Mouse (Mus musculus): ENCODE data around the gene Erc1.
"Not testable (repeated sequence)": the region's sequence is repeated elsewhere in the genome, so short reads cannot be mapped to it uniquely, and the experiment has no call there.

Gene Erc1

DNA sequence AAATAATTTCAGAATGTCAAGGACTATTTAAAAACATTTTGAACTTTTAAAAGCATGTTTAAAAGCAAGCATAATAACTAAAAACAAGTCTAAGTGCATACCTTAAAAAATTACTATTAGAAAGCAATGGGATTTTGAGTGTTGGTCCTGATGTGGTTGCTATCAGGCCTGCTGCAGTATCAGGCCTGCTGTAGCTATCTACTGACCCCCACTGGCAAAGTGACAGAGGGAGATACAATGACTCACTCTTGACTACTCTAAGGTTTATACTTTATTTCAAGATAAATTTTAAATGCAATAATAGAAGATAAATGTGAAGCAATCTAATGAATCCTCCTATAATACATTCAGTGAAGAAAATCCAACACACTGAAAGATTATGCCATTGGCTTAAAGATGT is 138.4 kb downstream of the Erc1 start:
- no peak for DNase-seq (ENCODE audit: low spot score in 2 of 2)

DNA sequence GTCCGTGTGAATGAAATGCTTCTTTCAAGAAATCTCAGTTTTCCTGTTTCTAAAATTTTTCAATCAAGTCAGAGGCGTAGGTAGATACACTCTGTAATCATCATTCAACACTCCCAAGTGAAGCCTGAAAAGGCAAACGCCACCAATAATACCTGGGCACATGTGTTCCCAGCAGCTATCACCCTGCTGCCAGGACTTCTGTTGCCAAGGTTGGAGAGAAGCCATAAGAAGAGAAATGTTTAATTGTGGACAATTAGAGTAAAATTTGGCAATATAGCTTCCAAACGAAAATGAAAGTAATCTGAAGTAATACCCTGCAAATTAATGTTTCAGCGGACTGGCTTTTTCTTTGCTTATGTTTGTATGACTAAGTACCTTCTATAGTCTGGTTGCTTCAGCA is 140.1 kb downstream of the Erc1 start:
- DNase-seq (ENCODE audit: low spot score in 2 of 2) = no peak

DNA sequence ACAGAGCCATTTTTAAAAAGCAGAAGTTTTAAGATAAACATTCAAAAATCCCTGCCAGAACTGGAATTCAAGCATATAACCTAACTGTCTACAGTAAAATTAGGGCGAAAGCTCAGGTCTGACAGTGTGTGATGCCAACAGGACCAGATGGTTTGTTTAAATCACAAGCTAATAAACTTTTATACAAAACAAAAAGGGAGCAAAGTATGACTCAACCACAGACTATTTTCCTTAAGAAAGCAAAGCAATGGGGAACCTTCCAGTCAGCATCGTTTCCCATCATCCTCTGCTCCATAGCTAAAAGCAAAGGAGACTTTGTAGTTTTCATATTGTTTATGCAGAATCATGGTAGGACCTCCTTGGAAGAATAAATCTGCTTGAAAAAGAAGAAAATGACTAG is 143.1 kb downstream of the Erc1 start:
- DNase-seq (ENCODE audit: low spot score in 2 of 2) = no peak

DNA sequence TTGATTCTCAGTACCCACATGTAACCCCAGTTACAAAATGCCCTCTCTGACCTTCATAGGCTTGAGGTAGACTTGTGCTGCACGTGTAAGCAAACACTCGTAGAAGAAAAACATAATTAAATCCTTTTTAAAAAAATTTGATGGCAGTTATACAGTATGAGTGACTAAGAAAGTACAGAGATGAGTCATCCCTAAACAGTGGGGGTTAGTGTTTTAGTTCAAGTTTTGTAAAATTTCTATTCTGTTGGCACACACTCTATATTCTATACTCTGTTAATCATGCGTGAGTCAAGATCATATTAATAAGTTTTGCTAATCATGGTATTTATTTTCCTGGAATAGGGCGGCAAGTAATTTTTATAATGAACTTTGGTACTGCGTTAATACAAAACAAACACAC is 155.2 kb downstream of the Erc1 start:
- DNase-seq (ENCODE audit: low spot score in 2 of 2) = no peak

DNA sequence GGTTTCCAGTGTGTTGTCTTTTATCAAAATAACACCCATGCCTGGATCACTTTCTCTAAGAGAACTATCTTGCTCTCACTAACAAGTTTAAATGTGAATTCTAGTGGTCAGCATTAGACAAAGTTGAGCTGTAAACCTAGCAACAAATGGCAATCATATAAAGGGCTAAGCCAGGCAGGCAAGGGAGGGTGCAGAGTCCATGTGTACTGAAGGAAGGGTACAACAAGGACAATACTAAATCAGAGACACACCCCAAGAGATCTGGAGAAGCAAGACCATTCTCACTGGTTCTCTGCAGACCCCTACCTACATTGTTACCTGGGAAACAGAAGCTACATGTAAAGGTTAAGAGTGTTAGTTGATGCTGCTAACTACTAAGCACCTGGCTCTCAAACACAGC is 161.5 kb downstream of the Erc1 start:
- DNase-seq (ENCODE audit: low spot score in 2 of 2) = no peak

DNA sequence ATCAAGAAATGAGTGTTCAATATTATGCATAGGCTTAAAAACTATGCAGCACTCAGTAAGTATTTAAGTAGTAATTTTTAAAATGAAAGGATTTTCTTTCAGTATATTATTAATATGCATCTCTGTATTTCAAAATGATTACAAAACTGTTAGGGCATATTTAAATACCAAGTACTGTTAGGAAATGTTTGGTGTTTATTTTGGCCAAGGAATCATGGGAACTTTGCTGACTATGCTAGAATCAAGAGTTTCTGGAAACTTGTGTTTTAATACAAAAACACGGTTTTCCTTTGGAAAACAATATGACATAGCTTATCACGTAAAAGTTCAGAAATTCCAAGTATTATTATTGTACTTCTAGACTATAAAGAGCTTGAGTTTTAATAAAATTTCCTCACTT is 167.2 kb downstream of the Erc1 start:
- DNase-seq (ENCODE audit: low spot score in 2 of 2) = no peak

DNA sequence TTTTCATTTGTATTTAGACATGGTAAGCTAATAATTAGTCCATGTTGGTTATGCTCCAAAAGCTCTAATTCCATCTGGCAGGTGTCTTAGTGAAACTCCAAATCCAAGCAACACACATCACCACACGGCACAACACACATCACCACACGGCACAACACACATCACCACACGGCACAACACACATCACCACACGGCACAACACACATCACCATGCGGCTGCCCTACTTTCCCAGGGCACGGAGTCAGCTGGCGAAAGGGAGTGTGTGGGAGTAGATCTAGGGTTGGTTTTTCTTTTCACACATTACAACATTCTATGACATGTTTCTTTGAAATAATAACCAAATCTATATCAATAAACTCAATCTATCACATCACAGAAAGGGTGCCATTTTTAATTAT is 173.2 kb downstream of the Erc1 start:
- no peak for DNase-seq (ENCODE audit: low spot score in 2 of 2)

DNA sequence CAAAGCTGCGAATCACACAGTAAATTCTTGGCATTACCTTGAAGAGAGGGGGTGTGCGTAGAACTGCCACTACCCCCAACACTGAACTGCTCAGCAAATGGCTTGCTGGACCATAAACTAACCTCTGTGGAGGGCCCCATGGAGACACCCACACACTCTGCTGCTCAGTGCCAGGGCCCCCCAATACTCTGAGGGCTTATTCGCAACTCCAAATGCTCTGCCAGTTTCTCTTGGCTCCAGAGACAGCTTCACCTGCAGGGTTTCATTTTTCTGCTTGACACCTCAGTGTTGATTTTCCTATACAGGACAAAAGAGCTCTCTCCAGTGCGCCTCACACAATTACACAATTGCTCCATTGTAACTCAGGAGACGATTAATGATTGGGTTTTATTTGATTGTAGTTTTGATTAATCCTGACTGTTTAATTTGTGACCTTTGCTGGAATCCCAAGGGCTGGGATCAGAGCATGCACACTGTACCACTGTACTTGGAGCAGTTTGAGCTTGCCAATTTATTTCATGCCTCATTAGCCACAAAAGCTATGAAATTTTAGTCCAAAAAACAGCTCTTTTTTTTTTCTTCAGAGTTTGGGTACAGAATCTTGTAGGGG is 173.7 kb downstream of the Erc1 start:
- no peak for DNase-seq (ENCODE audit: low spot score in 2 of 2)

DNA sequence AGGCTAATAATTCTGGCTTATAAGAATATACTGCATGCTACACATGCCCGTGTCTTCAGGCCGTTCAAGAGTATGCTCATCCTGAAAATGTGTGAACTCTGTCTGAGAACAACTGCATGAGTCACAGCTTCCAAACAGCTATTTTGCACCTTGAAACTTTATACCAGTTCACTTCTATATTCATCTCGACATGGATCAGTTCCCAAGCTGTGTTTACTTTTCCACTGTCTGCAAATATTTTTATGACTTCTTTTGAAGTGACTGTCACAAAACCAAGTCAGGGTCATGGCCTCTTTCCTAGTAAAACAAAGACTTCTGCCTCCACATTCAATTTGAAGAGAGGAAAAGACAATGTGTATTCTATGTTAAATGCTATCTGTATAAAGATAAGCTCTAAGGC is 178.2 kb downstream of the Erc1 start:
- DNase-seq (ENCODE audit: low spot score in 2 of 2) = no peak

DNA sequence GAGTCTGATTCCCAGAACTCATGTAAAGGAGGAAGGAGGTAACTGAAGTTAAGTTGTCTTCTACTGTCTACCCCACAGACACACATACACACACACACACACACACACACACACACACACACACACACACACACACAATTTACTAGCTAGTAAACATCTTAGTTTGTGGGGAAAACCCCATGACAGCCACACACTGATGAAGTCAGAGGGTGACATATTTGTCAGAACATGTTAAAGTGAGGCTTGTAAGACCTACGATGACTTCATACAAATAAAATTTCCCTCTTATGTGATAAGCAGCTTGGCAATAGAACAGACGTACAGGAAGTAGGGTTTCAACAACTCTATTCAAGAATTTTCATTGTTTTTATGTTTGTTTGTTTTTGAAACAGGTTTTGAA is 185.0 kb downstream of the Erc1 start:
- no peak for DNase-seq (ENCODE audit: low spot score in 2 of 2)

DNA sequence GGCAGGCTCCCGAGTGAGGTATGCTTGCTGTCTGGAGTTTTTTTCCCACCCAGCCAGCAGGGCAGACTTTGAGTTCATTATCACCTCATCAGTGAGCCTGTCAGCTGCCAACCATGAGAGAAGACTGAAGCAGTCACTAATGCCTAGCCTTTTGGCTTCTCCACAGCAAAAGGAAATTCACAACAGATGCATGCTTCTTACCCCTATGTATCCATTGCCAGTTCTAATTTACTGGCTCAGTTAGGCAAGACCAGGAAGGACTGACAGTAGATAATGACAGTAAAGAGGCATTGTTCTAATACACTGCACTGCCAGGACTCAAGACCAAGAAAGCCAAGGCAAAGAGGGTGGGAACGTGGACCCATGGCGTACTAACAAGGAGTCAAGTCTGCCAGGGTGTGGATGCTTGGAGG is 186.9 kb downstream of the Erc1 start:
- DNase-seq (ENCODE audit: low spot score in 2 of 2) = no peak

DNA sequence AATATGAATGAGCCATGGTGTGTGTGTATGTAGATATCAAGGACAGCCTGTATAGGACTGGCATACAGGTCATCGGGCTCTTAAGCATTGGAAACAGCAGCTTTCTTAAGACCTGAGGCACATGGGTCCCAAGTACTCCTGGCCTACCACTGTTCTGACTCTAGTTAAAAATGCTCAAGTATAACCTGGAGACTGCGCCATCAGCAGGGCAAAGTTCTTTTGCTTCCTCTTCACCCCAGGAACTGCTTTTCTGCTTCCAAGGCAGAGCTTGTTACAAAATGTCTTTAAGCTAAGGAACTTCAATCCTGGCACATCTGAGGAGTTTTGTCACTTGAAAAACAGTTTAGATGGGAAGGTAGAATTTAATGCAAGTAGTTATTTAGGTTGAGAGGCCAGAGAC is 189.5 kb downstream of the Erc1 start:
- DNase-seq (ENCODE audit: low spot score in 2 of 2) = no peak

DNA sequence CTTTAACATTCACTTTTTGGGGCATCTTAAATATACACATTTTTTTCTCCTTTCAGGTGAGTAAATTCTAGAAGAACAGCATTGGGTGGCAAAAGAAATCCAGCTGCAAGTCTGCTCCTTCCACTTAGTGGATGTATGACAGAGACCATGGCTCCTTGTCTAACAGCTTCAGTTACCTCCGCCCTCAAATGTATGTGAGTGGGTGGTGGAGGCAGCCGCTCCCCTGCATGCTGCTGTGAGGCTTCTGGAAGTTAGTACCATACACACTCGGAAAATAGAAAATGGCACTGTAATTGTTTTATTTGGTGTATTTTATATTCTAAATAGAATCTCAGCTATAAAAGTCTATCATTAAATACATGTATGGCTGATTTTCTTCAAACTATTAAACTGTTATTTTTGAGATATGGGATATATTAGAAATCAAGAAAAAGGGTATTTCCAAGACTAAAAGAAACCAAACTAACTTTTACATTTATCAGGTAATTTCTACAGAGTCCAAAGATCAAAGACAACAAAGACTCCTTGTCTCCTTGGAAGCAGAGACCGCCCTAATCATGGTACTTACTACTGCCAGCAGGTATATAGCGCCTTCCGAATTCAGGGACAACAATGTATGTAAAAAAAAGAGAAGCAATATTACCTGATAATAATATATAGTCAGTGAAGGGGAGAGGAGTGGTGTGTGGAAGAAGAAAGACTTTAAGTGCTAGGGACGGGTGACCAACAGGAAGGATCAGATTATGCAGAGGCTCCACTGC is 190.4 kb downstream of the Erc1 start:
- DNase-seq (ENCODE audit: low spot score in 2 of 2) = no peak

DNA sequence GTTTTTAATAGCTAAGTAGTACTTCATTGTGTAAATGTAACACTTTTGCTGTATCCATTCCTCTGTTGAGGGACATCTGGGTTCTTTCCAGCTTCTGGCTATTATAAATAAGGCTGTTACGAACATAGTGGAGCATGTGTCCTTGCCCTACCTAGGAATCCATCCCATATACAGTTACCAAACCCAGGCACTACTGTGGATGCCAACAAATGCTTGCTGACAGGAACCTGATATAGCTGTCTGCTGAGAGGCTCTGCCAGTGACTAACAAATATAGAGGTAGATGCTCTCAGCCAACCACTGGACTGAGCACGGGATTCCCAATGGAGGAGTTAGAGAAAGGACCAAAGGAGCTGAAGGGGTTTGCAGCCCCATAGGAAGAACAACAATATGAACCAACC is 193.2 kb downstream of the Erc1 start:
- DNase-seq (ENCODE audit: low spot score in 2 of 2) = not testable (repeated sequence)

DNA sequence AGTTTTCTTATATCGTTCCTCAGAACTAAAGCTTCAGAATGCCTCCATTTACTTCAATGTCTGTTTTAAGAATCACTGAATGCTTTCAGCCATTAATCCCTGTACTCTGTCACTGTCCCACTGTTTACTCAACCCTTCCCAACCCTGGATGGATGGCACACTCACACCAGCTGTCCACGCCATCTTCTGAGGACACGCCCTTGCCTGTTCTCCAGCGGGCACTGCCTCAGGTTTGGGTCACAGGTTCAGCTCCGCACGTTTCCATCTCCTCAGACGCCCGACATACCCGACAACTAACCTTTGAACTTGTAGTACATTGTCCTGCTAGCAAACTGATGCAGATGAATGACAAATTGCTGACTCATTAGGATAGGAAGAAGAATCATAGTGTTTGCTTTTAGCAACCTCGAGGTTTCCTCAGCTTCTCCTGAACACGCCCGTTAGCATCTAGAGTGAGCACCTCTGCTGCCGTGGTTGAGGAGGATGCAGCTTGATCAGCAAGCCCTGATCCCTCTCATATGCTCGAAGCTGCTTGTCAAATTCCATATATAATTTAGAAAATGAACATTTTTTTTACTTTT is 204.0 kb downstream of the Erc1 start:
- no peak for DNase-seq (ENCODE audit: low spot score in 2 of 2)

DNA sequence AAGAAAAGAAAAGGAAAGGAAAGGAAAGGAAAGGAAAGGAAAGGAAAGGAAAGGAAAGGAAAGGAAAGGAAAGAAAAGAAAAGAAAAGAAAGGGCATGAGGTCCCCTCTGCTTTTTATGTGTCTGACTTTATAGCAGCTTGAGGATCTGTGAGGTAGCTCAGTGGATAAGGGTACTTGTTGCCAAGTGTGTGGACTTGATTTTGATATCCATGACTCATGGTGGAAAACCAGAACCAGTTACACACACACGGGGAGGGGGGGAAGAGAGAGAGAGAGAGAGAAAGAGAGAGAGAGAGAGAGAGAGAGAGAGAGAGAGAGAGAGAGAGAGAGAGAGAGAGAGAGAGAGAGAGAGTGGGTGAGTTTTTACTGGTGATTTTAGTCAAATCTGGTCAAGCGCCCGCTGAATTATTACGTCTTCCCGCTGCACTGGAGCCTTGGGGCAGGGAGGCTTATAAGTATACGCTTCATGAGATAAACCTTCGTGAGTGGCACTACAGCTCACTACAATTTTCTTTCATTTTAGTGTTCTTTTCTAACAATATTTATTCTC is 204.7 kb downstream of the Erc1 start:
- DNase-seq (ENCODE audit: low spot score in 2 of 2) = no peak

DNA sequence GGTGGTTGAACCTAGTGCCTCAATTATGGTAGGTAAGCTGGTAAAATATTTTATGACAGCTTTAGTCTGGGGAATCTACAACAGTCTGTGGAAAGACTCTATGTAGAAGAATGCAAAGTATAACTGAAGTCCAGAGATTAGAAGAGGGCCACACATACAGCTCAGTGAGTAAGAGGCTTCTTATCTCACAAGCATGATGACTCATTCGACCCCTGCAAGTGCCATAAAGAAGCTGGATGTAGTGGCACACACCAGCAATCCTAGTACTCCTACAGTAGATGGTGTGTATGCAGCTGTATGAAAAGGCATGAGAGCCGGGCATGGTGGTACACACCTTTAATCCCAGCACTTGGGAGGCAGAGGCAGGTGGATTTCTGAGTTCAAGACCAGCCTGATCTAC is 205.2 kb downstream of the Erc1 start:
- no peak for DNase-seq (ENCODE audit: low spot score in 2 of 2)

DNA sequence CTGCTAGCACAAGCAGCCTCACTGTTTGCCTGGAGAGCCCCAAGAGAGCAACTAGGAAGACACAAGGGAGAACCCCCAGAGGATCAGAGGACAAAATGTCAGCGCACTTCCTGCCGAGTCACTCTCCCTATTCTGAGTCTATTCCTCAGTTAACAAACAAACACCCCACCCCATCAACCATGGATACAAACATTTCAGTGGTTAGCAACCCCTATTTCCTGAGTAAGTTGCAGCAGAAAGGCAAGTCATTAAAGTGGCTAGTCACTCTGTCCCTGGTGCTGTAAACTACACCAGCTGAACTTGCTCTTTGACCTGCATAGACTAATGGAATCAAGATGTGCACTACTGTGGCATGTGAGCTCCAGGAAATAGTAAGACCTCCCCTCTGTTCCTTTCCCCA is 212.3 kb downstream of the Erc1 start:
- DNase-seq (ENCODE audit: low spot score in 2 of 2) = no peak

DNA sequence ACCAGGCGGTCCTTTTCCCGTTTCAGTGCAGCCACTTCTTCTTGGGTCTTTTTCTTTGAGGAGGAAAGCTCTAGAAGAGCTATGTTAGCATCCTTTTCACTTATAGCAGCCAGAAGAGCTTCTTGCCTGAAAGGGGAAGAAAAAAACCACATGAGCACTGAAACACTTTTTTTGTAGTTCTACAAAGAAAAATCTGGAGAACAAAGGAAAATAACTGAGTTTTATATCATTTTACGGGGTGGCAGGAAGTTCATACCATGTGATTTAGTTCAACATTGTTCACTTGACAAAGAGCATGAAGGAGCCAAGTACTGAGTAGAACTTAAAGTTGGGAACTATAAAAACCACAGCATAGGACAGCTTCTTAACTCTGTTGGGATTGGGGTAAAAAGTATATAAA is 217.3 kb downstream of the Erc1 start:
- no peak for DNase-seq (ENCODE audit: low spot score in 2 of 2)

DNA sequence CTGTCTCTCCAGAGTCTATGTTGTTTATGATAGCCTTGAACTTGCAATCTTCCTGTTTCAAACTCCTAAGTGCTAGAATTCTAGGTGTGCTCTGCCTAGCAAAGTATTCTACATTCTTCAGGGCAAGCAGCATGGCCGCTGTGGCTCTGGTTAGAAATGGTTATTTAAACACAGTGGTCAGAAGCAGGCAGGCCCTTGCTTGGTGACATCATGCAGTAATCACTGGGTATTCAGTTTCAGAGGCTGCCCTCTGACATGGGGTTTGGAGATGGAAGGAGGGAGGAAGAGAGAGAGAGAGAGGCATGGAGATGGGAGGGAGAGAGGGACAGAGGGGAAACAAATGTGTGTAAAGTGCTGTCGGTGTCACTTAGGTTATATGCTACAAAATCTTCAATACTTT is 246.6 kb downstream of the Erc1 start:
- no peak for DNase-seq (ENCODE audit: low spot score in 2 of 2)

DNA sequence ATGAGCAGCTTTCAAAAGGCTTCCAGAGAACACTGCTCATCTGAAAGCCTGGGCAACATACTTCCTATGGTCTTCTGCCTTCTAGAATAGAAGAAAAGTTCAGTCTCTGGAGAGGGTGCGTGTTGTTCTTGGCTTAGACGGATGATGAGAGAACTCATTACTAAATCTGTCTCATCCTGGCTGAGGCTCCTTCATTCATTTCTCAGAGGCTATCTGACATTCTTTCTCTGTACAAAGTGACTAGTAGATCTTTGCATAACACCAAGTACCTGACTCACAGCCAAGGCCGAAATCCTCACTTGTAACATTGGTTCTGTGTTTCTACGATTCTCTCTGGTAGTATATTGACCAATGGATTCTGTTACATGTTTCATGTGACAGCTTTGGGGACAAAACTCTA is 252.5 kb downstream of the Erc1 start:
- DNase-seq (ENCODE audit: low spot score in 2 of 2) = no peak

DNA sequence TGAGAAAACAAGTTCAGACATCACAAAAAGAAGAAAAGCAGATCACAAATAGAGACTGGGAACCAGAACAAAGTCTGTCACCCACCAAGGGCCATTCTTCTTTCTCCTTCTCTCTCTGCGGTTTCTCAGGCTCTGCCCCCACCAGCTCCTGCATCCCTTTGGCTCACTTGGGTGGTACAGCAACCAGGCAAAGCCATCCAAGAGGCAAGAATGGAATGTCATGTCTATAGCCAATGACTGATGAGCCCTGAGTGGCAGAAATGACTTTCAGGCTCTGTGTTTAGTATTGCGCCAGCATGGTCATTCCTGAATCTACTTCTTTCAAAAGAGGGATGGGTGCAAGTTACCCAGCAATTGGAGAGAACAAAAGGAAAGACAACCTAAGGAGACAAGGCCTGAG is 257.1 kb downstream of the Erc1 start:
- no peak for DNase-seq (ENCODE audit: low spot score in 2 of 2)

DNA sequence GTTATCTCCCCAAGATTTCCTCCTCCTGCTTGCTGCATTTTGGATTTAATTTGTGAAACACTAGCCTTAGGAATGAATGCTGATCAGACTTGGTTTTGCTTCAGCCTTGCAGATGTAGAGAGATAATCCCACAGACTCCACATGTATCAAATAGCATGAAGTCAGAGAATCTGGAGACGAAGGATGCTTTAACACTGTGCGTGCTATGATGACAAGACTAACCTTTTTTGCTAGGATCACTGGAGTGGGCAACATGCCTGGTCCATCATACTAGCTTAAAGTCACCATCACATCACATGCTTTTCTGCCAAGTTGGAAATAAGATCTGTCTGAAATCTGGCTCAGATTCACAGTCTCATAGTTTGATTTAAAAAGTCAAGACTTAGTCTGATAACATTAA is 260.1 kb downstream of the Erc1 start:
- no peak for DNase-seq (ENCODE audit: low spot score in 2 of 2)

Data from left cerebral cortex, adult 9 months (tissue).